Mouse (Mus musculus) ES-CJ7 (cell line): ENCODE data around the gene Ppt1.

Experiments used
- DNase-seq: peaks from one replicate; pipeline ENCODE4 v3.0.0; 2011; ENCODE audit warnings: low read depth, low spot score

Ppt1 gene

DNA sequence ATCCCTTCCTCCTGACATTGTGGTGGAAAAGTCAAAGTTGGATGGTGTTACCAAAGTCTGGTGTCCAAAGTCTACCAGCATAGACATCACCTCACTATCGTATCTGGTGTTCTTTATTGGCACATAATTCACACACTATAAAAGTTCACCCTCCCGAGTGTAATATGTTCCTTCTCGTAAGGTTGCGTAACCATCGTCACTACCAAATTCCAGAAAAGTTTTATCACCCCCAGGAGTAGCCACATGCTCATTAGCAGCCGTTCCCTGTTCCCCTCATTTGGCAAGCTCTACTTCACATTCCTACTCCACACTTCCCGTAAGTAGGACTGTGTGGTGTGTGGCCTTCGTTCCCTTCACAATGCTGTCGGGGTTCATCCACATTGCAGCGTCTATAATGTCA lies 69.3 kb downstream of the Ppt1 start:
- DNase-seq = no peak
